Comparison of ENCODE assay signal across 8 mouse cellular contexts in genomic region chr10:128909567-128910028, GRCm38 (mm10). TPM values are rescaled to one million over a fixed set of nuclear protein-coding genes. Genes with fewer than 3 reads are reported as not detected.
DNase-seq lines count a peak whose midpoint lies in the region; ATAC-seq lines count a peak whose summit lies in the region.

No protein-coding gene starts in this region.

- no peaks in the 10 kb centered on the region for H3K9me3 ChIP-seq in embryonic facial prominence, embryonic 10.5 days
- no peaks in the 10 kb centered on the region for H3K9me3 ChIP-seq in limb, embryonic 13.5 days
- H3K9me3 ChIP-seq in midbrain, embryonic 12.5 days, result no peaks in the 10 kb centered on the region
- H3K9me3 ChIP-seq in stomach, embryonic 14.5 days (ENCODE audit: control insufficient read depth, low read depth, low read length), result no peaks in the 10 kb centered on the region

- DNase-seq in cerebellum, adult 11 months, result peak; percentile 48
- DNase-seq in embryonic facial prominence, embryonic 10.5 days (ENCODE audit: low spot score), result peak; percentile 94
- peak; percentile 86 to 93 for DNase-seq in heart, adult 18-20 months
- peak; percentile 89 for DNase-seq in kidney, adult 18-20 months

- H3K27me3 ChIP-seq in embryonic facial prominence, embryonic 10.5 days (replicated peaks; ENCODE audit: low read depth, poor library complexity, severe bottlenecking), result peaks cover 16% of the 10 kb centered on the region
- H3K27me3 ChIP-seq in limb, embryonic 13.5 days, result no peaks in the 10 kb centered on the region
- peaks cover 11% of the 10 kb centered on the region for H3K27me3 ChIP-seq in midbrain, embryonic 12.5 days
- no peaks in the 10 kb centered on the region for H3K27me3 ChIP-seq in stomach, embryonic 14.5 days (ENCODE audit: control insufficient read depth, insufficient read depth, low read length)

- peaks cover 30% of the 10 kb centered on the region for H3K36me3 ChIP-seq in embryonic facial prominence, embryonic 10.5 days (replicated peaks)
- peaks cover 34% of the 10 kb centered on the region for H3K36me3 ChIP-seq in limb, embryonic 13.5 days
- no peaks in the 10 kb centered on the region for H3K36me3 ChIP-seq in midbrain, embryonic 12.5 days
- H3K36me3 ChIP-seq in stomach, embryonic 14.5 days (ENCODE audit: control insufficient read depth, insufficient read depth, low read length), result peaks cover 20% of the 10 kb centered on the region; the same call in 1 of the 2 replicates

- H3K4me3 ChIP-seq in embryonic facial prominence, embryonic 10.5 days, result peak overlapping the region; percentile 88
- peak overlapping the region; percentile 87 for H3K4me3 ChIP-seq in limb, embryonic 13.5 days
- peak overlapping the region; percentile 62 for H3K4me3 ChIP-seq in midbrain, embryonic 12.5 days
- peak overlapping the region; percentile 90 for H3K4me3 ChIP-seq in stomach, embryonic 14.5 days (ENCODE audit: low read depth, low read length)

- H3K4me2 ChIP-seq in limb, embryonic 13.5 days (replicated peaks), result peak overlapping the region; percentile 77
- H3K4me2 ChIP-seq in midbrain, embryonic 12.5 days (replicated peaks), result peak overlapping the region; percentile 80
- H3K4me2 ChIP-seq in stomach, embryonic 14.5 days (replicated peaks; ENCODE audit: low read depth, low read length), result peak overlapping the region; percentile 68

- peaks cover 47% of the 10 kb centered on the region for H3K4me1 ChIP-seq in embryonic facial prominence, embryonic 10.5 days
- H3K4me1 ChIP-seq in limb, embryonic 13.5 days, result peaks cover 38% of the 10 kb centered on the region
- H3K4me1 ChIP-seq in midbrain, embryonic 12.5 days, result peaks cover 12% of the 10 kb centered on the region; the same call in 1 of the 2 replicates
- peaks cover 8% of the 10 kb centered on the region for H3K4me1 ChIP-seq in stomach, embryonic 14.5 days (ENCODE audit: control insufficient read depth, insufficient read depth, low read length)

- no peak; the same call in 1 of the 2 replicates for ATAC-seq in cerebellum, adult (ENCODE audit: insufficient number of reproducible peaks, low FRiP score, low TSS enrichment)
- ATAC-seq in limb, embryonic 13.5 days (ENCODE audit: low FRiP score, low read depth), result peak; percentile 87
- ATAC-seq in midbrain, embryonic 12.5 days (ENCODE audit: low FRiP score, low read depth), result peak; percentile 79
- ATAC-seq in stomach, embryonic 14.5 days (ENCODE audit: insufficient number of reproducible peaks, insufficient read depth, low FRiP score, low read depth), result peak; percentile 88

- peak overlapping the region; percentile 100 for H3K9ac ChIP-seq in limb, embryonic 13.5 days
- peak overlapping the region; percentile 79 for H3K9ac ChIP-seq in midbrain, embryonic 12.5 days (replicated peaks)
- peak overlapping the region; percentile 96 for H3K9ac ChIP-seq in stomach, embryonic 14.5 days (replicated peaks; ENCODE audit: low read depth, low read length)

- peak overlapping the region; percentile 95 for H3K27ac ChIP-seq in embryonic facial prominence, embryonic 10.5 days (replicated peaks)
- H3K27ac ChIP-seq in limb, embryonic 13.5 days, result peak overlapping the region; percentile 96
- 0 out of 2 replicates have a peak overlapping the region, but pooled peaks have one; percentile 30 for H3K27ac ChIP-seq in midbrain, embryonic 12.5 days (replicated peaks)
- H3K27ac ChIP-seq in stomach, embryonic 14.5 days (ENCODE audit: low read length), result peak overlapping the region; percentile 90

- WGBS in embryonic facial prominence, embryonic 10.5 days, result under 1% methylated on average over 41 of the region's 41 CpGs
- under 1% methylated on average over 38 of the region's 41 CpGs for WGBS in limb, embryonic 13.5 days
- under 1% methylated on average over 38 of the region's 41 CpGs for WGBS in midbrain, embryonic 12.5 days
- 0% methylated on average over 36 of the region's 41 CpGs for WGBS in stomach, embryonic 14.5 days

RNA-seq across cellular contexts. Expression of gene Cd63, which starts 8.8 kb away (rescaled TPM):
- 274 and 319 TPM in 2 replicates for polyA plus RNA-seq in embryonic facial prominence, embryonic 10.5 days (2016; fragmentation: Nextera tagmentation; extraction: Ambion mirVana)
- total RNA-seq in heart, adult 18-20 months (2021), result 100 to 1,000 TPM; 144 to 158 TPM
- 820 and 839 TPM in 2 replicates for polyA plus RNA-seq in limb, embryonic 13.5 days (2015; fragmentation: Nextera tagmentation; extraction: Ambion mirVana)
- 168 and 190 TPM in 2 replicates for polyA plus RNA-seq in midbrain, embryonic 12.5 days (2016; fragmentation: Nextera tagmentation; extraction: Ambion mirVana)
- 663 and 664 TPM in 2 replicates for polyA plus RNA-seq in stomach, embryonic 14.5 days (2014; fragmentation: Nextera tagmentation; extraction: Ambion mirVana)

RNA-seq across cellular contexts. Expression of gene Rdh5, which starts 13.1 kb away (rescaled TPM):
- polyA plus RNA-seq in embryonic facial prominence, embryonic 10.5 days (2016; fragmentation: Nextera tagmentation; extraction: Ambion mirVana), result 11.2 and 11.9 TPM in 2 replicates
- 1 to 10 TPM; 4.3 to 4.7 TPM for total RNA-seq in heart, adult 18-20 months (2021)
- 12.2 and 12.9 TPM in 2 replicates for polyA plus RNA-seq in limb, embryonic 13.5 days (2015; fragmentation: Nextera tagmentation; extraction: Ambion mirVana)
- polyA plus RNA-seq in midbrain, embryonic 12.5 days (2016; fragmentation: Nextera tagmentation; extraction: Ambion mirVana), result 16.2 and 16.6 TPM in 2 replicates
- polyA plus RNA-seq in stomach, embryonic 14.5 days (2014; fragmentation: Nextera tagmentation; extraction: Ambion mirVana), result 14.9 and 17.1 TPM in 2 replicates

RNA-seq across cellular contexts. Expression of gene Bloc1s1, which starts 14.2 kb away (rescaled TPM):
- 185 and 186 TPM in 2 replicates for polyA plus RNA-seq in embryonic facial prominence, embryonic 10.5 days (2016; fragmentation: Nextera tagmentation; extraction: Ambion mirVana)
- 100 to 1,000 TPM; 194 to 199 TPM for total RNA-seq in heart, adult 18-20 months (2021)
- 225 and 240 TPM in 2 replicates for polyA plus RNA-seq in limb, embryonic 13.5 days (2015; fragmentation: Nextera tagmentation; extraction: Ambion mirVana)
- polyA plus RNA-seq in midbrain, embryonic 12.5 days (2016; fragmentation: Nextera tagmentation; extraction: Ambion mirVana), result 235 and 249 TPM in 2 replicates
- polyA plus RNA-seq in stomach, embryonic 14.5 days (2014; fragmentation: Nextera tagmentation; extraction: Ambion mirVana), result 222 and 236 TPM in 2 replicates

RNA-seq across cellular contexts. Expression of gene Gdf11, which starts 18.1 kb away (rescaled TPM):
- polyA plus RNA-seq in embryonic facial prominence, embryonic 10.5 days (2016; fragmentation: Nextera tagmentation; extraction: Ambion mirVana), result 11.8 and 12.0 TPM in 2 replicates
- 1 to 10 TPM; 2.3 to 2.6 TPM for total RNA-seq in heart, adult 18-20 months (2021)
- 12.5 and 13.1 TPM in 2 replicates for polyA plus RNA-seq in limb, embryonic 13.5 days (2015; fragmentation: Nextera tagmentation; extraction: Ambion mirVana)
- polyA plus RNA-seq in midbrain, embryonic 12.5 days (2016; fragmentation: Nextera tagmentation; extraction: Ambion mirVana), result 10.8 and 12.0 TPM in 2 replicates
- polyA plus RNA-seq in stomach, embryonic 14.5 days (2014; fragmentation: Nextera tagmentation; extraction: Ambion mirVana), result 4.2 and 4.6 TPM in 2 replicates

RNA-seq across cellular contexts. Expression of gene Itga7, which starts 24.0 kb away (rescaled TPM):
- polyA plus RNA-seq in embryonic facial prominence, embryonic 10.5 days (2016; fragmentation: Nextera tagmentation; extraction: Ambion mirVana), result 1.8 and 2.7 TPM in 2 replicates
- total RNA-seq in heart, adult 18-20 months (2021), result 100 to 1,000 TPM; 144 to 148 TPM
- polyA plus RNA-seq in limb, embryonic 13.5 days (2015; fragmentation: Nextera tagmentation; extraction: Ambion mirVana), result 4.8 and 5.5 TPM in 2 replicates
- polyA plus RNA-seq in midbrain, embryonic 12.5 days (2016; fragmentation: Nextera tagmentation; extraction: Ambion mirVana), result 2.1 TPM in 2 replicates
- polyA plus RNA-seq in stomach, embryonic 14.5 days (2014; fragmentation: Nextera tagmentation; extraction: Ambion mirVana), result 2.6 and 4.4 TPM in 2 replicates

Comparison
In these comparisons a context has a peak if more than half of its experiments do, and no peak if none do; other contexts are left out.
1. H3K27ac ChIP-seq: peak in every context shown above with its lines; median percentile 96 in limb, embryonic 13.5 days; 95 in embryonic facial prominence, embryonic 10.5 days; 90 in stomach, embryonic 14.5 days; 30 in midbrain, embryonic 12.5 days.